Mouse (Mus musculus): ENCODE data around the gene Radil.

Gene Radil

GRCm38 (mm10) chr5:142550706-142551652 lies at the start of gene Radil:
Gene Radil (minus strand): TSS chr5:142551098.
- DNase-seq (ENCODE audit: low read depth) = peak; percentile 83

- no peak for DNase-seq (ENCODE audit: low read depth)
These were observed 46.9 kb upstream of the Radil start for GRCm38 (mm10) chr5:142597648-142598390.

- no peak for DNase-seq (ENCODE audit: low read depth)
These were observed 45.8 kb upstream of the Radil start for GRCm38 (mm10) chr5:142596723-142597122.

- no peak for DNase-seq (ENCODE audit: low read depth)
These were observed 44.8 kb upstream of the Radil start for GRCm38 (mm10) chr5:142595698-142596097.

- DNase-seq (ENCODE audit: low read depth) = no peak
These were observed 40.2 kb upstream of the Radil start for GRCm38 (mm10) chr5:142590953-142591616.

- DNase-seq (ENCODE audit: low read depth) = no peak
These were observed 32.8 kb upstream of the Radil start for GRCm38 (mm10) chr5:142583616-142584126.

- peak; percentile 21 for DNase-seq (ENCODE audit: low read depth)
These were observed 30.6 kb upstream of the Radil start for GRCm38 (mm10) chr5:142581517-142581916.

GRCm38 (mm10) chr5:142578192-142578591 lies 27.3 kb upstream of the Radil start:
- no peak for DNase-seq (ENCODE audit: low read depth)

GRCm38 (mm10) chr5:142576832-142577231 lies 25.9 kb upstream of the Radil start:
- no peak for DNase-seq (ENCODE audit: low read depth)

- no peak for DNase-seq (ENCODE audit: low read depth)
These were observed 23.6 kb upstream of the Radil start for GRCm38 (mm10) chr5:142574323-142575057.

GRCm38 (mm10) chr5:142564606-142565005 lies 13.7 kb upstream of the Radil start:
- DNase-seq (ENCODE audit: low read depth) = no peak

GRCm38 (mm10) chr5:142560261-142560660 lies 9.4 kb upstream of the Radil start:
- DNase-seq (ENCODE audit: low read depth) = no peak

GRCm38 (mm10) chr5:142557397-142558067 lies 6.6 kb upstream of the Radil start:
- peak; percentile 48 for DNase-seq (ENCODE audit: low read depth)

- no peak for DNase-seq (ENCODE audit: low read depth)
These were observed 5.8 kb upstream of the Radil start for GRCm38 (mm10) chr5:142556721-142557120.

- no peak for DNase-seq (ENCODE audit: low read depth)
These were observed 5.0 kb upstream of the Radil start for GRCm38 (mm10) chr5:142555866-142556265.

- DNase-seq (ENCODE audit: low read depth) = no peak
These were observed 765 bp downstream of the Radil start for GRCm38 (mm10) chr5:142549961-142550705.

GRCm38 (mm10) chr5:142549441-142549840 lies 1.5 kb downstream of the Radil start:
- DNase-seq (ENCODE audit: low read depth) = no peak

GRCm38 (mm10) chr5:142547066-142547465 lies 3.8 kb downstream of the Radil start:
- DNase-seq (ENCODE audit: low read depth) = no peak

- no peak for DNase-seq (ENCODE audit: low read depth)
These were observed 4.6 kb downstream of the Radil start for GRCm38 (mm10) chr5:142546344-142546743.
